Mouse (Mus musculus) embryonic facial prominence, embryonic 14.5 days (tissue): ENCODE results near the gene Lce1b. TPM values are rescaled to one million over a fixed set of nuclear protein-coding genes. Genes with fewer than 3 reads are reported as not detected.
"Not testable (repeated sequence)": the region's sequence is repeated elsewhere in the genome, so short reads cannot be mapped to it uniquely, and the experiment has no call there.

Experiments
- ATAC-seq: fragments of 200-750 bp; cut with Nextera tagmentation; 2 replicates; pipeline ENCODE4 v1.8.0; 2017; ENCODE audit warnings: low read depth, moderate number of reproducible peaks, moderate TSS enrichment
- DNase-seq: peaks from one replicate; pipeline ENCODE4 v3.0.0-alpha.2; 2015; ENCODE audit warnings: low spot score
- H3K27ac ChIP-seq: fragments of 300-500 bp; sonication (generic); replicated peaks from 2 replicates; pipeline ENCODE4 v1.5.1; 2014; ENCODE audit warnings: low read depth, mild to moderate bottlenecking, low read length, moderate library complexity
- H3K27me3 ChIP-seq: fragments of 300-500 bp; sonication (generic); replicated peaks from 2 replicates; pipeline ENCODE4 v1.6.1; 2014; ENCODE audit warnings: low read length; ENCODE audit not compliant: control insufficient read depth, insufficient read depth
- H3K36me3 ChIP-seq: fragments of 300-500 bp; sonication (generic); 2 replicates; pipeline ENCODE4 v1.6.1; 2014; ENCODE audit warnings: low read length, mixed read lengths; ENCODE audit not compliant: control insufficient read depth, insufficient read depth
- H3K4me1 ChIP-seq: fragments of 300-500 bp; sonication (generic); 2 replicates; pipeline ENCODE4 v1.6.1; 2014; ENCODE audit warnings: antibody characterized with exemption, low read length; ENCODE audit not compliant: control insufficient read depth, insufficient read depth
- H3K4me2 ChIP-seq: fragments of 300-500 bp; sonication (generic); 2 replicates; pipeline ENCODE4 v1.6.1; 2014; ENCODE audit warnings: low read depth, mild to moderate bottlenecking, low read length, moderate library complexity, mixed read lengths
- H3K4me3 ChIP-seq: fragments of 300-500 bp; sonication (generic); 2 replicates; pipeline ENCODE4 v1.5.1; 2014; ENCODE audit warnings: low read depth, mild to moderate bottlenecking, low read length
- H3K9ac ChIP-seq: fragments of 300-500 bp; sonication (generic); 2 replicates; pipeline ENCODE4 v1.6.1; 2014; ENCODE audit warnings: low read depth, mild to moderate bottlenecking, low read length, moderate library complexity, mixed read lengths
- H3K9me3 ChIP-seq: fragments of 300-500 bp; sonication (generic); 2 replicates; pipeline ENCODE4 v1.6.1; 2016; ENCODE audit warnings: low read length; ENCODE audit not compliant: control insufficient read depth
- whole genome bisulfite sequencing: fragments of 180-500 bp; shearing (Covaris S2); extraction: QIAGEN DNeasy Blood & Tissue Kit; methylation state at CpG from one replicate; pipeline ENCODE4 v1.1.7; 2014; 5-methylcytosine and 5-hydroxymethylcytosine counted together
- polyA plus RNA-seq: library from polyadenylated mRNA; unstranded; fragments of >200 nt; fragmentation: Nextera tagmentation; extraction: Ambion mirVana; gene quantifications from 2 replicates; pipeline ENCODE4 v1.2.1, GENCODE M21; 2014

The Lce1b gene
- polyA plus RNA-seq, result not detected in 2 replicates

GRCm38 (mm10) chr3:92656826-92657225 lies at the start of gene Lce1b:
TSS of gene Lce1b (minus strand) at chr3:92656926.
- H3K4me1 ChIP-seq, result no peaks in the 10 kb centered on the region
- no peak within 1 kb of the TSS for H3K9ac ChIP-seq
- no peak within 1 kb of the TSS for H3K27ac ChIP-seq
- DNase-seq, result no peak
- H3K4me2 ChIP-seq, result no peak within 1 kb of the TSS
- no peaks in the 10 kb centered on the region for H3K36me3 ChIP-seq
- H3K27me3 ChIP-seq, result no peaks in the 10 kb centered on the region
- no peak within 1 kb of the TSS for H3K4me3 ChIP-seq
- no peak for ATAC-seq
- no peaks in the 10 kb centered on the region for H3K9me3 ChIP-seq

DNA sequence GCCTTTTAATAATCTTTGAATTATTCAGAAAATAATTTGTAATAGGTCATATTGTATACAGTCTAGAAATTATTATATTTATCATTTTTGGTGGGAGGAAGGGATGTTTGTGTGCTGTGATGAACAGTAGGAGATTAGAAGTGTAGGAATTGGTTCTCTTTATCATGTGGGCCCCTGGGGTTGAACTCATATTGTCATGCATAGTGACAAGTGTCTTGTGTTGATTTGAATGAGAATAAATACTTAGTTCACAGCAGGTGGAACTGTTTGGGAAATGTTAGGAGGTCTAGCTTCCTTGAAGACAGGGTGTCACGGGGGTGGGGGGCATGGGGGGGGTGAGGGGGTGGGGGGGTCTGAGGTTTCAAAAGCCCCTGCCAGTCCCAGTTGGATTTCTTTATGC lies 37.9 kb upstream of the Lce1b start:
- no peak overlapping the region for H3K4me3 ChIP-seq
- no peak overlapping the region for H3K27ac ChIP-seq
- no peak for ATAC-seq
- H3K4me1 ChIP-seq, result no peaks in the 10 kb centered on the region
- 20% methylated on average over 1 of the region's 1 CpGs for WGBS
- DNase-seq, result no peak
- H3K4me2 ChIP-seq, result no peak overlapping the region
- no peak overlapping the region for H3K9ac ChIP-seq
- no peaks in the 10 kb centered on the region for H3K27me3 ChIP-seq
- no peaks in the 10 kb centered on the region for H3K36me3 ChIP-seq
- H3K9me3 ChIP-seq, result no peaks in the 10 kb centered on the region

GRCm38 (mm10) chr3:92691688-92692087 lies 35.0 kb upstream of the Lce1b start:
- Histone ChIP-seq H3K4me1 (no peaks in the 10 kb centered on the region), H3K36me3 (no peaks in the 10 kb centered on the region), H3K27ac (no peak overlapping the region), H3K9ac (no peak overlapping the region), H3K9me3 (no peaks in the 10 kb centered on the region), H3K4me2 (no peak overlapping the region), H3K4me3 (no peak overlapping the region), H3K27me3 (no peaks in the 10 kb centered on the region)
- ATAC-seq, result no peak
- no peak for DNase-seq

DNA sequence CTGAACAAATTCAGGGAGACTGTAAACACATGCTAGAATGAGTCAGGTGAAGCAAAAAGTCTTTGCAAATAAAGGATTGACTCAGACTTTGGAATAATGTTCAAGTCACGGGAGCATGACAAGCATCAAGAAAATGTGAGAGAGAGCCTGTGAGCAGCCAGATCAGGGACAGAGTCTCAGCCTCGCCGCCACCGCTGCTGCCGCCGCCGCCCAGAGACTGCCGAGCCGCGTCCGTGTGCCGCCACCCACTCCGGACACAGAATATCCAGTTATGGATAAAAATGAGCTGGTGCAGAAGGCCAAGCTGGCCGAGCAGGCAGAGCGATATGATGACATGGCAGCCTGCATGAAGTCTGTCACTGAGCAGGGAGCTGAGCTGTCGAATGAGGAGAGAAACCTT lies 32.4 kb upstream of the Lce1b start:
- not testable (repeated sequence) for DNase-seq, H3K36me3 ChIP-seq, H3K4me3 ChIP-seq, H3K4me2 ChIP-seq, ATAC-seq, H3K9me3 ChIP-seq, H3K27me3 ChIP-seq, H3K4me1 ChIP-seq, H3K9ac ChIP-seq, H3K27ac ChIP-seq
- 77% methylated on average over 13 of the region's 16 CpGs for WGBS

GRCm38 (mm10) chr3:92687110-92687509 lies 30.4 kb upstream of the Lce1b start, which contains the start of gene Lce1d:
TSS of gene Lce1d (minus strand) at chr3:92687210.
- Histone ChIP-seq H3K9me3 (no peaks in the 10 kb centered on the region), H3K36me3 (no peaks in the 10 kb centered on the region), H3K27me3 (no peaks in the 10 kb centered on the region), H3K4me3 (no peak within 1 kb of the TSS), H3K27ac (no peak within 1 kb of the TSS), H3K4me1 (no peaks in the 10 kb centered on the region), H3K9ac (no peak within 1 kb of the TSS), H3K4me2 (no peak within 1 kb of the TSS)
- 66% methylated on average over 2 of the region's 2 CpGs for WGBS
- no peak for ATAC-seq
- DNase-seq, result no peak

- Histone ChIP-seq H3K27me3 (no peaks in the 10 kb centered on the region), H3K9ac (no peak within 1 kb of the TSS), H3K4me3 (no peak within 1 kb of the TSS), H3K27ac (no peak within 1 kb of the TSS), H3K36me3 (no peaks in the 10 kb centered on the region), H3K4me1 (no peaks in the 10 kb centered on the region), H3K4me2 (no peak within 1 kb of the TSS), H3K9me3 (no peaks in the 10 kb centered on the region)
- DNase-seq (no peak), ATAC-seq (no peak)
- WGBS, result 88% methylated on average over 4 of the region's 4 CpGs
Measured at GRCm38 (mm10) chr3:92678947-92679346, 22.2 kb upstream of the Lce1b start, which contains the start of gene Lce1c. TSS of gene Lce1c (plus strand) at chr3:92679247.

DNA sequence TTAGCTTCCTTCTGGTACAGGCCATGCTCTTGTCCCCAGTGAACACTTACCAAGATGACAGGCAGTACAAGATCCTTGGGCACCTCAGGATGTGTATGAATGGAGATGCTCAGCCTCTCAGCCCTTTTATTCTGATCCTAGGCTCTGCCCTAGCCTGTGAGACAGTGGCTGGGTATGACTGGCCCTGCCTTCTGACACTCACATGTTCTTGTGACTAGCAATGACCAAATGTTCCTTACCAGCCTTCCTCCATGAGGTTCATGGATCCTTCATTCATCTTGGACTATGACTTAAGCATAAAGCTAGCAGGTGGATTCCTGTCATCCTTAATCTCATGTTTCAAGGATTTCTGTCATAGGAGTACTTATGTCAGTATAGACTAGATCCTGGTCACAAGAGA lies 13.5 kb upstream of the Lce1b start, which contains the start of gene Lce1a2:
Gene Lce1a2, minus strand, starts transcription at position 101 of the 400 bp plus-strand sequence.
- Histone ChIP-seq H3K27ac (no peak within 1 kb of the TSS), H3K4me1 (no peaks in the 10 kb centered on the region), H3K27me3 (no peaks in the 10 kb centered on the region), H3K4me2 (no peak within 1 kb of the TSS), H3K4me3 (no peak within 1 kb of the TSS), H3K9ac (no peak within 1 kb of the TSS), H3K9me3 (no peaks in the 10 kb centered on the region), H3K36me3 (no peaks in the 10 kb centered on the region)
- DNase-seq (no peak), ATAC-seq (no peak)

- DNase-seq, result no peak
- Histone ChIP-seq H3K9ac (no peak within 1 kb of the TSS), H3K4me1 (no peaks in the 10 kb centered on the region), H3K4me3 (no peak within 1 kb of the TSS), H3K27ac (no peak within 1 kb of the TSS), H3K9me3 (no peaks in the 10 kb centered on the region), H3K27me3 (no peaks in the 10 kb centered on the region), H3K36me3 (no peaks in the 10 kb centered on the region), H3K4me2 (no peak within 1 kb of the TSS)
- no peak for ATAC-seq
- WGBS, result 74% methylated on average over 1 of the region's 1 CpGs
Measured at GRCm38 (mm10) chr3:92648207-92648606, 8.5 kb downstream of the Lce1b start, which contains the start of gene Lce1a1. TSS of gene Lce1a1 (minus strand) at chr3:92648307.

DNA sequence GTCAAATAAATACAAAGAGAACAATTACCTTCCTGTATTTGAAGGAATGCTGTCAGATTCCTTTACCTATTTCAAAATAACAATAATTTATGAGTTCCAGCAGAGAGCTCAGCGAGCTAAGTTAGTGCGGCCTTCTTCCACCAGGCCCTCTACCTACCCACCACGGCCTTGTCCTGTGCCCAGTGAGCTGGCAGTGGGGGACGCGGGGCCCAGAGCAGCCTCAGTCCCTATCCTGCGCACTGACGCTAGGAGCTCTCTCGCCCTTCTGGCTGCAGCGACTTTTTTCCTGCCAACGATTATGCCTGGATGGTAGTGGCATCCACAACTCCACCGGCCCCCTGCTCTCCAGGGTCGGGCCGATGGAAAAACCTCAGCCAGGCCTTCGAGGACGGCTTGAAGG lies 16.9 kb downstream of the Lce1b start:
- Histone ChIP-seq H3K9me3 (no peaks in the 10 kb centered on the region), H3K27ac (no peak overlapping the region), H3K4me1 (no peaks in the 10 kb centered on the region), H3K9ac (no peak overlapping the region), H3K4me2 (no peak overlapping the region), H3K36me3 (no peaks in the 10 kb centered on the region), H3K4me3 (no peak overlapping the region), H3K27me3 (no peaks in the 10 kb centered on the region)
- whole genome bisulfite sequencing, result 90% methylated on average over 15 of the region's 15 CpGs
- DNase-seq, result no peak
- no peak for ATAC-seq
